Mouse (Mus musculus): ENCODE measurements around the gene Zfp366. TPM values are rescaled to one million over a fixed set of nuclear protein-coding genes. Genes with fewer than 3 reads are reported as not detected.

Gene Zfp366
- polyA plus RNA-seq, 1 experiment from 2014 or later: 0.77 TPM

DNA sequence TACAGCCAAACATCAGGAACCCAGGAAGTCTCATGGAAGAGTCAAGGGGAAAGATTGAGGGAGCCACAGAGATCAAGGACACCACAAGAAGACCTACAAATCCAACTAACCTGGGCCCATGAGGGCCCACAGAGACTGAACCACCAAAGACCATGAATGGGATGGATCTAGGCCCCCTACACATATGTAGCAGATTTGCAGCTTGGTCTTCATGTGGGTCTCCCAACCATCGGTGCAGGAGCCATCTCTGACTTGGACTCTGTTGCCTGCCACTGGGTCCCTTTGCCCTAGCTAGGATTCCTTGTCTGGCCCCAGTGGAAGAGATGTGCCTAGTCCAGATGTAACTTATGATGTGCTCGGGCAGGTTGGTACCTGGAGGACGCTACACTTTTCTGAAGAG, 87.4 kb downstream of the Zfp366 start:
- H3K4me3 ChIP-seq: no peak overlapping the region
- no peak overlapping the region for H3K9ac ChIP-seq
- H3K27me3 ChIP-seq: no peaks in the 10 kb centered on the region
- 96% methylated on average over 3 of the region's 3 CpGs for WGBS
- no peaks in the 10 kb centered on the region for H3K36me3 ChIP-seq
- no peak overlapping the region for H3K4me2 ChIP-seq
- ATAC-seq (ENCODE audit: low FRiP score, low read depth): no peak
- no peak overlapping the region for H3K27ac ChIP-seq (replicated peaks)
- no peaks in the 10 kb centered on the region for H3K4me1 ChIP-seq (replicated peaks)
- H3K9me3 ChIP-seq: no peaks in the 10 kb centered on the region

DNA sequence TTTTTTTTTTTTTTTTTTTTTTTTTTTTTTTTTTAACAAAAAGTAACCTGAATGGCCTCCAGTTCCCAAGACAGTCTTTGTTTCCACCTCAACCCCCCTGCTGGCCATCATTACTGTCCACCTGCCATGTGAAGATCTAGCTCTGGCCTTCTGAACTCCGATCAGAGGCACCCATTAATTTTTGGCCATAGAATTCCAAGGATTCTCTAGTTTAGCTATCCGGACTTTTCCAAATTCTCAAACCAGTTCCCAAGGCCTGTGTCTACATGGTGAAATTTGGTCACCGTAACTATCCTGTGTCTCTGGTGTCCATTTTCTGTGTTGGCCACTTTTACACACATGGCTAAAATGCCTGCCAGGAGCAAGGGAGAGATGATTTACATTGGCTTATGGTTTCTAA, 92.9 kb downstream of the Zfp366 start:
- no peaks in the 10 kb centered on the region for H3K27me3 ChIP-seq
- no peak overlapping the region for H3K27ac ChIP-seq (replicated peaks)
- no peak overlapping the region for H3K4me2 ChIP-seq
- WGBS: 98% methylated on average over 3 of the region's 3 CpGs
- H3K4me1 ChIP-seq (replicated peaks): no peaks in the 10 kb centered on the region
- no peak for ATAC-seq (ENCODE audit: low FRiP score, low read depth)
- H3K9me3 ChIP-seq: no peaks in the 10 kb centered on the region
- H3K36me3 ChIP-seq: no peaks in the 10 kb centered on the region
- H3K9ac ChIP-seq: no peak overlapping the region
- no peak overlapping the region for H3K4me3 ChIP-seq

DNA sequence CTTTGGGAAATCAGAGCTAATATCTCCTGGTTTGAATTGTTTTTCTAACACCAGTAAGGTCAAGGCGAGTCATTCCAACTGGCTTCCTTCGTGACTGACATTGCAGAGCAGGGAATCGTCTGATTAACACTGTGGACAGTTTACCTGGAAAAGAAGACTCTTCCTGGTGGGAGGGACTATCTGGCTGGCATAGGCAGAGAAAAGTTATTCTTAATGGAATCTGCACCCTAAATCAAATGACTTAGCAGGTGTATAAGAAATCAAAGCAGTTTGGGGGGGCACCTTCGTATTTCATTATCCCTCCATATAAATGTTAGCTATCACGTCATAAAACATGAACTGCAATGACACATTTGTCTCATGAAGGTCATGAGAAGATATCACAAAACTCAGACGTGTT, 93.9 kb downstream of the Zfp366 start:
- Histone ChIP-seq H3K27ac (replicated peaks) (no peak overlapping the region), H3K9ac (no peak overlapping the region), H3K4me1 (replicated peaks) (peaks cover 7% of the 10 kb centered on the region), H3K27me3 (no peaks in the 10 kb centered on the region), H3K36me3 (no peaks in the 10 kb centered on the region), H3K4me2 (no peak overlapping the region), H3K4me3 (no peak overlapping the region), H3K9me3 (no peaks in the 10 kb centered on the region)
- no peak for ATAC-seq (ENCODE audit: low FRiP score, low read depth)
- WGBS: 87% methylated on average over 6 of the region's 6 CpGs

DNA sequence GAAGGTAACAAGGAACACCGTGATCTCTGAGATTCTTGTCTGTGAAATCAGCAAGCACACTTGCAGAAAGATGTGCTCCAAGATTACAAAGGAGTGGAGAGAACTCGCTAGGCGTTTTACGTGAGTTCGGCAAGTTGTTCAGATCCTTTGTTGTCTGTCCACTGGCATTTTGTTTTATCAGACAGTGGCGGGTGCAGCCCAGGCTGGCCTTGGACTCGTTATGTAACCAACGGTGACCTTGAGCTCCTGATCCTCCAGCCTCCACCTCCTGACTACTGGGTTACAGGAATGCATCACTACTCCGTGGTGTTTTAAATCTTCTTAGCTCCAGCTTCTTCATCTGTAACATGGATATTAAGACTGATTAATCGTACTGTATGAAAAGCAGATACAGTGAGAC, 94.7 kb downstream of the Zfp366 start:
- WGBS: 68% methylated on average over 10 of the region's 10 CpGs
- no peaks in the 10 kb centered on the region for H3K36me3 ChIP-seq
- no peak overlapping the region for H3K4me2 ChIP-seq
- ATAC-seq (ENCODE audit: low FRiP score, low read depth): no peak
- peaks cover 15% of the 10 kb centered on the region for H3K4me1 ChIP-seq (replicated peaks)
- H3K27ac ChIP-seq (replicated peaks): no peak overlapping the region
- no peaks in the 10 kb centered on the region for H3K9me3 ChIP-seq
- H3K9ac ChIP-seq: no peak overlapping the region
- no peaks in the 10 kb centered on the region for H3K27me3 ChIP-seq
- H3K4me3 ChIP-seq: no peak overlapping the region

DNA sequence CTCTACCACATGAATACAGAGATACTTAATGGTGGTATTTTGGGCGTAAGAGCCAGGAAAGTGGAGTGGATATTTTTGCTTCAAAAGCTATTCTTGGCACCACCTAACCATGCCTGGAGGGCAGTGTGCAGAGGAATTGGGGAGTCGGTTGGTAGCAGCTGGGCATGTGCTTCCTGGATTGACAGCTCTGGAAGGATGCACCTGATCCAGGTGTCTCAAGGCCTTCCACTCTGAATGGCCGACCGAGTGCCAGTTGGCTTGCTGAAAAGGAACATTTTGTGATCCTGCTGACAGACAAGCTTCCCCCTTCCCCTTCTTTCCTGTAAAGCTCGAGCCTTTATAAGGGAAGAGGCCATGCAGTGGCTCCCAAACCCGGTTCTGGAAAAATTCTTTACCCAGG, 98.3 kb downstream of the Zfp366 start:
- H3K4me3 ChIP-seq: no peak overlapping the region
- no peak overlapping the region for H3K9ac ChIP-seq
- H3K9me3 ChIP-seq: no peaks in the 10 kb centered on the region
- no peak overlapping the region for H3K4me2 ChIP-seq
- no peaks in the 10 kb centered on the region for H3K27me3 ChIP-seq
- 71% methylated on average over 6 of the region's 6 CpGs for WGBS
- peaks cover 29% of the 10 kb centered on the region for H3K4me1 ChIP-seq (replicated peaks)
- H3K27ac ChIP-seq (replicated peaks): 0 out of 2 replicates have a peak overlapping the region, but pooled peaks have one; percentile 70
- no peaks in the 10 kb centered on the region for H3K36me3 ChIP-seq
- ATAC-seq (ENCODE audit: low FRiP score, low read depth): no peak

DNA sequence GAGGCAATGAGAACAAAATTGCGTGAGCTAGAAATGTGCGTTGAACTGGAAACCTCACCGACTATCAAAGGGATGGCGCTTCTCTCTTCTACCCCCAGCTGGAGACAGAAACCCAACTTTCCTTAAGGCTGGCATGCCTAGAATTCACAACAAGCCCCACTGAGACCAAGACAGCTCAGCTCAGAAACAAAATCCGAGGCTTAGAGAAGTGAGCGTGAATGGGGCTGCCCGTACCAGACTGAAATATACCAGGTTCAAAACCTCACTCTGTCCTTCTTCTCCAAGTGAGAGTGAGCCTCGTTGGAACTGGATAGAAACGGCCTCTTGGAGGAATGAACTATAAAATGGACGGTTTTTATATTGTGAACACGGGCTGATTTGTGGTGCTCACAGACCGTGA, 99.3 kb downstream of the Zfp366 start:
- 0 out of 2 replicates have a peak, but pooled peaks have one; percentile 25 for ATAC-seq (ENCODE audit: low FRiP score, low read depth)

DNA sequence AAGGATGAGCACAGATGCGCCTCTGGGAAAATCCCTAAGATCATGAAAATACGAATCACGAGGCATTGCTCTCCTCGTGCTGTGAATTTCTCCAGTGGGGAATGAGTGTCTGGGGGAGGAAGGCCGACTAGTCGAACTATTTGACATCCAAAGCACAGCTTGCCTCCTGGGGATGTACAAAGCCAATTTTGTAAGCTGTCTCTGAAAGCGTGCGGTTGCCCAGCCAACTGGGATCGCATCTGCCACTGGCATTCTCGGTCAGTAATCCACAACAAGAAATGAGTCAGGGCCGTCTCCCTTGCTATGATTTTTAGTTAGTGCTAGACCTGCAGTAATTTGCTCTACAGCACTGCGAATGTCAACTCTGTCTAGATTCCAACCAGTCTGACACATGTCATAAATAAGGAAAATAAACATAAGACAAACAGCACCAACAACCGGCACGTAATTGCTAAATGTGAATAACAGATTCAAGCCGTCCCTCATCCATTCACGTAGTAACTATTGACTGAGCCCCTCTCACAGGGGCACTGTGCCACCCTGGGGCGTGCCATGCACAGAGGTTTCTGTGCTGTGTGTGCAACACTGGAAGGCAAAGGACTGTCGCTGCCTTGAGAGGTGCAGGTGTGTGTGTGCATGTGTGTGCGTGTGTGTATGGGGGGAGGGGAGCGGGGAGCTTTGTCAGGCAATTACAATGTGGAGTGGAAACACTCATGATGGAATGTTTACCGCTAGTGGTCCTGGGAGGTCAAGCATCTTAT, 100.0 kb downstream of the Zfp366 start:
- 34% methylated on average over 21 of the region's 21 CpGs for WGBS
- peak overlapping the region; percentile 70 for H3K27ac ChIP-seq (replicated peaks)
- ATAC-seq (ENCODE audit: low FRiP score, low read depth): peak; percentile 88
- H3K4me1 ChIP-seq (replicated peaks): peaks cover 29% of the 10 kb centered on the region
- no peaks in the 10 kb centered on the region for H3K9me3 ChIP-seq
- no peaks in the 10 kb centered on the region for H3K27me3 ChIP-seq
- H3K4me3 ChIP-seq: no peak overlapping the region
- no peak overlapping the region for H3K9ac ChIP-seq
- no peaks in the 10 kb centered on the region for H3K36me3 ChIP-seq
- peak overlapping the region; percentile 32 for H3K4me2 ChIP-seq

More for the DNA sequence above, 99.3 kb downstream of the Zfp366 start:
- H3K36me3 ChIP-seq: no peaks in the 10 kb centered on the region
- H3K4me1 ChIP-seq (replicated peaks): peaks cover 29% of the 10 kb centered on the region
- no peak overlapping the region for H3K4me3 ChIP-seq
- H3K9me3 ChIP-seq: no peaks in the 10 kb centered on the region
- H3K9ac ChIP-seq: no peak overlapping the region
- H3K27ac ChIP-seq (replicated peaks): peak overlapping the region; percentile 70
- H3K27me3 ChIP-seq: no peaks in the 10 kb centered on the region
- WGBS: 44% methylated on average over 12 of the region's 12 CpGs
- H3K4me2 ChIP-seq: peak overlapping the region; percentile 32

DNA sequence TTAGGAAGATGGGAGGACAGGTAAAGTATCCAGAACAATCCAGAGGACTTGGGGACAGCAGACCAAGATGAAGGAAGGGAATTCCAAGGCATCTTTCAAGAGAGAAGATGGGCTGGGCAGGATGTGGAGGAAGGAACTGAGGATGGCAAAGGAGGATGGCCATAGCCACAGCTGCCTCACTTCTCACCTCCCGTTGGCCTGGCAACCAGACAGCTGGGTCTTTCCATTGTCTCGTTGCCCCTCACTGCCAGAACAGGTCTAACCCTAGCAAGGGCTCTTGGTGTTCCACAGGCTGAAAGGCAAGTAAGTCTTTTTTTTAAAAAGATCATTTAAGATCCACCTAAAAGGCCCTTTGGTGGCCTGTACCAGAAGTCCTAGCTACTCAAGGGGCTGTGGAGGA, 100.6 kb downstream of the Zfp366 start:
- H3K4me2 ChIP-seq: 0 out of 2 replicates have a peak overlapping the region, but pooled peaks have one; percentile 32
- H3K9me3 ChIP-seq: no peaks in the 10 kb centered on the region
- WGBS: 60% methylated on average over 2 of the region's 2 CpGs
- H3K36me3 ChIP-seq: no peaks in the 10 kb centered on the region
- no peak overlapping the region for H3K9ac ChIP-seq
- H3K4me3 ChIP-seq: no peak overlapping the region
- H3K27me3 ChIP-seq: no peaks in the 10 kb centered on the region
- ATAC-seq (ENCODE audit: low FRiP score, low read depth): no peak; the same call in 1 of the 2 replicates
- H3K27ac ChIP-seq (replicated peaks): peak overlapping the region; percentile 70
- peaks cover 29% of the 10 kb centered on the region for H3K4me1 ChIP-seq (replicated peaks)

DNA sequence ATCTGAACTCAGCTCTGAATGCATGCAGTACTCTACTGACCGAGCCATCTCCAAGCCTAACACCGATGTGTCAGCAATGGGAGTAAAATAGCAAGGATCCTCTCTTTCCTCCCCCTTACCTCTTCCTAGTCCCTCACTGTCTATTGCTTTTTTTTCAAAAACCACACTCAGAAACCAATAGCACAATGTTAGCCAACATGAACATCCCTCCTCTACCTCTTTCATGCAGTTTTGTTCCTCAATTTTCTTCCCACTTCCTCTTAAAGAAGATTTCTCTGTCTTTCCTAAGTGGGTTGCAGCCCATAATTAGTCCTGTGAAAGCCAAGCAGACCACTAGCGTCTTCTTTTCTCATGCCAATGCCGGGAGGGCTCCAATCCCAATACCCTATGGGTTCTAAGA, 102.6 kb downstream of the Zfp366 start:
- Histone ChIP-seq H3K27me3 (no peaks in the 10 kb centered on the region), H3K27ac (replicated peaks) (no peak overlapping the region), H3K4me2 (no peak overlapping the region), H3K36me3 (no peaks in the 10 kb centered on the region), H3K9me3 (no peaks in the 10 kb centered on the region), H3K4me1 (replicated peaks) (peaks cover 29% of the 10 kb centered on the region), H3K4me3 (no peak overlapping the region), H3K9ac (no peak overlapping the region)
- ATAC-seq (ENCODE audit: low FRiP score, low read depth): no peak
- WGBS: 94% methylated on average over 4 of the region's 4 CpGs

DNA sequence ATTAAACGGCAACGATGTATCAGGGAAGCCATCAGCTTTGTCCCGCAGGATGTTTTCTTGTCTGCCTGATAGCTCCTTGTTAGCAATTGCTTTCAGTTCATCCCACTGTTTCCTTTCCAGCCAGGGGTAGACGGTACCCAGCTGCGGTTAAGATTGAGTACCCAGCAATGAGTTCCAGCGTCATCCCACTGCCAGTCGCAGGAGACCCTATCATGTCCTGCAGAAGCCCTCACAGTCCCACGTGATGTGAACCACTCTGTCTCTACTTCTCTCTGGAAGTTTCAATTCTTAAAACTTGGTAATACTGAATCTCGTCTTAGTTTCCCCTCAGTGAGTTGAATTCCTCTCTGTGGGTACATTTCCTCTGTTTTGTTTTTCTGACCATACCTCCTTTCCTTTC, 103.2 kb downstream of the Zfp366 start:
- WGBS: 82% methylated on average over 9 of the region's 9 CpGs
- Histone ChIP-seq H3K9ac (no peak overlapping the region), H3K4me1 (replicated peaks) (peaks cover 27% of the 10 kb centered on the region), H3K4me3 (no peak overlapping the region), H3K4me2 (no peak overlapping the region), H3K9me3 (no peaks in the 10 kb centered on the region), H3K27me3 (no peaks in the 10 kb centered on the region), H3K36me3 (no peaks in the 10 kb centered on the region), H3K27ac (replicated peaks) (no peak overlapping the region)
- no peak for ATAC-seq (ENCODE audit: low FRiP score, low read depth)

DNA sequence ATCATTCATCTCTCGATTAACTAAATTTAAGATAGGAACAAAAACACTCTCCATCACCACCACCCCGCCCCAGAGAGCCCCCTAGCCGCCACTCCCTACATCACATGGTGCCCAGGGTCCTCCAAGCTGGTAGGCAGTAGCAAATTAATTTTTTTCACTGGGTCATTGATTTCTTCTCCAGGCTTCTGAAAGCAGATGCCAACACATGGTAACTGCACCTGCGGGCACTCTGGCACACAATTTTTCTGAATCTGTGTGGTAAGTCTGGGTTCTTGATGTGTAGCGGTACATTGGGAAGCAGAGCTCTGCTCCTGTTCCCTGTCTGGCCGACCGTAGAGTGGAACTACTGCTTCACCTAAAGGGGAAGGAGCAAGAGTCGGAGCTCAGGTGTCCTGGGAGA, 106.1 kb downstream of the Zfp366 start:
- H3K36me3 ChIP-seq: no peaks in the 10 kb centered on the region
- no peak overlapping the region for H3K27ac ChIP-seq (replicated peaks)
- ATAC-seq (ENCODE audit: low FRiP score, low read depth): no peak
- H3K9ac ChIP-seq: no peak overlapping the region
- no peaks in the 10 kb centered on the region for H3K4me1 ChIP-seq (replicated peaks)
- 92% methylated on average over 8 of the region's 8 CpGs for WGBS
- H3K9me3 ChIP-seq: no peaks in the 10 kb centered on the region
- no peaks in the 10 kb centered on the region for H3K27me3 ChIP-seq
- H3K4me2 ChIP-seq: no peak overlapping the region
- no peak overlapping the region for H3K4me3 ChIP-seq

DNA sequence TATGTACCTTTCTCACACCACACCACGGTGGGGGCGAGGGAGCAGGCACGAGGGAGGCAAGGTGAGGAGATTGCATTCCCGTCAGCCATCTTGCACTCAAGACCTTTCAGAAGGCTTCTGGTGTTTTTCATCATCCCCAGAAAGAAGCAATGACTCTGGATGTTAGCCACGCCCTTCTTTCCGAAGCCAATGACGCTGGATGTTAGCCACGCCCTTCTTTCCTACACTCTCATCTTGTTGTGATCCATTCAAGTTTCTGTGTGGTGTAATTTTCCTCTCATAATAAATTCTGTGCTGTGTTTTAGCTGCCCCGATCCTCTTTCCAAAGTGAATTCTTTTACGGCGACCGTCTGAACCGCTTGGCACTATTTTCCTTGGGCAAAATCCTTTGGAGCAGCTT, 109.6 kb downstream of the Zfp366 start:
- Histone ChIP-seq H3K4me2 (no peak overlapping the region), H3K9ac (no peak overlapping the region), H3K9me3 (no peaks in the 10 kb centered on the region), H3K4me3 (no peak overlapping the region), H3K27me3 (no peaks in the 10 kb centered on the region), H3K36me3 (no peaks in the 10 kb centered on the region), H3K27ac (replicated peaks) (no peak overlapping the region), H3K4me1 (replicated peaks) (no peaks in the 10 kb centered on the region)
- 93% methylated on average over 13 of the region's 13 CpGs for WGBS
- ATAC-seq (ENCODE audit: low FRiP score, low read depth): no peak

DNA sequence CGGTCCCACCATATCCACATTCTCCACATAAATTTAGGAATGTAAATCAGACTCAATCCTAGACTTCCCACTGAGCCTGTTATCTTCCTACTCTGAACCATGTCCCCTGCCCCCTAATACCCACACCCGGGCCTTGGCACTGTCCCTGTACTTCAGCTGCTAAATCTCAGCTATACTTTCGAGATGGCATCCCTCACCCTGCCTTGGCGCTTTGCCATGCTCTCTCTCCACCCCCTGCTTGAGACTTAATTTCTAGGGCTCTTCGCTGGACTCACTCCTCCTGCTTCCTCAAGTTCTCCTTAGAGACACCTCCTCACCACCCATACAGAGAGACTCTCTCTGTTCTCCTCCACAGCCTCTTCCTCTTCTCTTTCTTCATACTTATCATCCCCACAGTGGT, 115.3 kb downstream of the Zfp366 start:
- no peak overlapping the region for H3K4me3 ChIP-seq
- H3K27ac ChIP-seq (replicated peaks): no peak overlapping the region
- WGBS: 86% methylated on average over 5 of the region's 5 CpGs
- no peak overlapping the region for H3K4me2 ChIP-seq
- H3K27me3 ChIP-seq: no peaks in the 10 kb centered on the region
- no peak for ATAC-seq (ENCODE audit: low FRiP score, low read depth)
- no peak overlapping the region for H3K9ac ChIP-seq
- H3K9me3 ChIP-seq: no peaks in the 10 kb centered on the region
- no peaks in the 10 kb centered on the region for H3K36me3 ChIP-seq
- H3K4me1 ChIP-seq (replicated peaks): 0 out of 2 replicates have a peak, but pooled peaks cover 3% of the 10 kb centered on the region

All from hindbrain, embryonic 15.5 days (tissue).